Mouse (Mus musculus): ENCODE measurements around the gene Dgkh.

DNA sequence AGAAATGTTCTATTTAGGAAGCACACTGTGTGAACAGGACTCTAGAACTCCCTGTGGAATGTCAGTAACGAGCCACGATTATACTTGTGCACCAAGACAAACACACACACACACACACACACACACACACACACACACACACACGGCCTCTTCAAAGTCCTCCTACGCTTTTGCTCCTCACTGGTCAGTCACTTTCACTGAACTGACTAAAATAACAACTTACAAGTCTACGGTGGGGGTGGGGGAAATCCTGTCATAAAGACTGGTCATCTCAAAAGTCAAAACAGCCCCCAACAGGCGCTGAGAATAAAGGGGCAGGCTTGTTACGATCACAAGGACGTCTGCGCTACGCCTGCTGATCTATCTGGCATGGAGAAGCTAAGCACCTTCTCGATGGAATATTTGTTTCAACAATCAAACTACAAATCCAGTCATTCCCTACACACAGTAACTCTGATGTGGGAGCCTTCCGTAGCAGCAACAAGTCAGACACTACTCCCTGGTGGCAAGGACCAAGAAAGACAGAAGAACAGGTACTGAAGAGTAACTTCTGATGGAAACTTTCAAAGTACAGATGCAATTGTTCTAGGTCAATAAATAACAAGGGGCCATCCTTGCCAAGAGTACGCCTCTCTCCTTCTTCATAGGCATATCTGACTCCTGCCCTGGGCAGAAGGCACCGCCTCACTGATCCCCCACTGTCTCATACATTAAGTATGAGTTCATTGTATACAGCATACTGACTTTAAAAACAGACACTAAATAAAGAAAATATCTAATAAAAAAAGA is 96.8 kb downstream of the Dgkh start:
- TF ChIP-seq CTCF (IDR thresholded peaks at IDR 0.05; ENCODE audit: control insufficient read depth, insufficient read depth, insufficient replicate concordance, low read depth, low read length) (no peak), POLR2A (IDR thresholded peaks at IDR 0.05; ENCODE audit: control insufficient read depth, low read depth, low read length) (no peak)
